Mouse (Mus musculus) heart, postnatal 0 days (tissue): ENCODE measurements around the gene Rasal2. TPM values are rescaled to one million over a fixed set of nuclear protein-coding genes. Genes with fewer than 3 reads are reported as not detected.

Experiments used
- ATAC-seq: fragments of 200-750 bp; cut with Nextera tagmentation; 2 replicates; pipeline ENCODE4 v1.8.0; 2017; ENCODE audit warnings: low read depth, moderate number of reproducible peaks, moderate library complexity; ENCODE audit not compliant: insufficient read depth
- DNase-seq: peaks from one replicate; pipeline ENCODE4 v3.0.0-alpha.2; 2016; ENCODE audit warnings: low spot score
- H3K27ac ChIP-seq: fragments of 300-500 bp; sonication (generic); 2 replicates; pipeline ENCODE4 v1.5.1; 2014; ENCODE audit warnings: low read depth, mild to moderate bottlenecking
- H3K27me3 ChIP-seq: fragments of 300-500 bp; sonication (generic); 2 replicates; pipeline ENCODE4 v1.6.1; 2014; ENCODE audit warnings: low read length, mixed read lengths; ENCODE audit not compliant: control insufficient read depth, insufficient read depth
- H3K36me3 ChIP-seq: fragments of 300-500 bp; sonication (generic); replicated peaks from 2 replicates; pipeline ENCODE4 v1.6.1; 2014; ENCODE audit warnings: low read length, mixed read lengths; ENCODE audit not compliant: control insufficient read depth, insufficient read depth
- H3K4me1 ChIP-seq: fragments of 300-500 bp; sonication (generic); 2 replicates; pipeline ENCODE4 v1.6.1; 2014; ENCODE audit warnings: antibody characterized with exemption; ENCODE audit not compliant: control insufficient read depth, insufficient read depth
- H3K4me2 ChIP-seq: fragments of 300-500 bp; sonication (generic); 2 replicates; pipeline ENCODE4 v1.6.1; 2014; ENCODE audit warnings: low read depth, mild to moderate bottlenecking, low read length, moderate library complexity
- H3K4me3 ChIP-seq: fragments of 300-500 bp; sonication (generic); 2 replicates; pipeline ENCODE4 v1.5.1; 2014; ENCODE audit warnings: low read depth, low read length
- H3K9ac ChIP-seq: fragments of 300-500 bp; sonication (generic); replicated peaks from 2 replicates; pipeline ENCODE4 v1.6.1; 2014; ENCODE audit warnings: low read depth, low read length, mixed read lengths
- H3K9me3 ChIP-seq: fragments of 300-500 bp; sonication (generic); replicated peaks from 2 replicates; pipeline ENCODE4 v1.6.1; 2016; ENCODE audit warnings: low read length; ENCODE audit not compliant: control insufficient read depth
- CTCF ChIP-seq: IDR thresholded peaks from 2 replicates; pipeline ENCODE4 v1.5.1; 2016; ENCODE audit warnings: antibody characterized with exemption, control low read depth, low read depth
- EP300 ChIP-seq: IDR thresholded peaks from 2 replicates; pipeline ENCODE4 v1.6.1; 2016; ENCODE audit warnings: antibody characterized with exemption, low read depth
- WGBS: fragments of 180-500 bp; shearing (Covaris S2); extraction: QIAGEN DNeasy Blood & Tissue Kit; methylation state at CpG from one replicate; pipeline ENCODE4 v1.1.7; 2014; 5-methylcytosine and 5-hydroxymethylcytosine counted together
- polyA plus RNA-seq: library from polyadenylated mRNA; unstranded; fragments of >200 nt; fragmentation: Nextera tagmentation; extraction: Ambion mirVana; gene quantifications from 2 replicates; pipeline ENCODE4 v1.2.1, GENCODE M21; 2015
- total RNA-seq: library from RNA; depleted of rRNA; stranded (reverse); fragments of >200 nt; gene quantifications from 2 replicates; pipeline ENCODE4 v1.2.3, GENCODE M21; 2014; ENCODE audit warnings: low replicate concordance

The Rasal2 gene
- total and polyA plus RNA-seq, 2 experiments from 2014 or later: 18.5 to 35.9 TPM

GRCm38 (mm10) chr1:157380694-157381093 is 31.7 kb downstream of the Rasal2 start:
- Histone ChIP-seq H3K9me3 (no peaks in the 10 kb centered on the region), H3K4me3 (no peak overlapping the region), H3K36me3 (no peaks in the 10 kb centered on the region), H3K9ac (no peak overlapping the region), H3K4me1 (no peaks in the 10 kb centered on the region), H3K4me2 (no peak overlapping the region), H3K27me3 (no peaks in the 10 kb centered on the region), H3K27ac (no peak overlapping the region)
- TF ChIP-seq CTCF: no peak
- no peak for TF ChIP-seq EP300
- WGBS: 56% methylated on average over 2 of the region's 2 CpGs
- DNase-seq (no peak), ATAC-seq (no peak)

GRCm38 (mm10) chr1:157370397-157370796 is 42.0 kb downstream of the Rasal2 start:
- H3K36me3 ChIP-seq: no peaks in the 10 kb centered on the region

GRCm38 (mm10) chr1:157368316-157368715 is 44.1 kb downstream of the Rasal2 start:
- no peak for DNase-seq
- Histone ChIP-seq H3K9ac (no peak overlapping the region), H3K4me3 (no peak overlapping the region), H3K9me3 (no peaks in the 10 kb centered on the region), H3K4me2 (no peak overlapping the region), H3K4me1 (no peaks in the 10 kb centered on the region), H3K36me3 (no peaks in the 10 kb centered on the region), H3K27ac (no peak overlapping the region), H3K27me3 (no peaks in the 10 kb centered on the region)
- WGBS: 72% methylated on average over 5 of the region's 5 CpGs
- no peak for ATAC-seq
- TF ChIP-seq CTCF: no peak
- TF ChIP-seq EP300: no peak

More at GRCm38 (mm10) chr1:157370397-157370796, 42.0 kb downstream of the Rasal2 start:
- Histone ChIP-seq H3K27ac (no peak overlapping the region), H3K4me2 (no peak overlapping the region), H3K9ac (no peak overlapping the region), H3K4me3 (no peak overlapping the region), H3K9me3 (no peaks in the 10 kb centered on the region), H3K4me1 (no peaks in the 10 kb centered on the region), H3K27me3 (no peaks in the 10 kb centered on the region)
- no peak for ATAC-seq
- DNase-seq: no peak
- TF ChIP-seq EP300: no peak
- no peak for TF ChIP-seq CTCF
- WGBS: 85% methylated on average over 2 of the region's 2 CpGs

GRCm38 (mm10) chr1:157346661-157347060 is 65.7 kb downstream of the Rasal2 start:
- Histone ChIP-seq H3K4me1 (no peaks in the 10 kb centered on the region), H3K27ac (no peak overlapping the region), H3K27me3 (no peaks in the 10 kb centered on the region), H3K9me3 (no peaks in the 10 kb centered on the region), H3K36me3 (no peaks in the 10 kb centered on the region), H3K4me2 (no peak overlapping the region), H3K4me3 (no peak overlapping the region), H3K9ac (no peak overlapping the region)
- DNase-seq: no peak
- WGBS: 83% methylated on average over 1 of the region's 1 CpGs
- no peak for TF ChIP-seq CTCF
- TF ChIP-seq EP300: no peak
- ATAC-seq: no peak

GRCm38 (mm10) chr1:157343519-157343918 is 68.9 kb downstream of the Rasal2 start:
- TF ChIP-seq EP300 (no peak), CTCF (no peak)
- no peak for DNase-seq
- no peaks in the 10 kb centered on the region for H3K4me1 ChIP-seq

GRCm38 (mm10) chr1:157334834-157335233 is 77.6 kb downstream of the Rasal2 start:
- H3K4me1 ChIP-seq: no peaks in the 10 kb centered on the region
- H3K4me2 ChIP-seq: no peak overlapping the region
- no peaks in the 10 kb centered on the region for H3K27me3 ChIP-seq
- H3K27ac ChIP-seq: no peak overlapping the region
- H3K36me3 ChIP-seq: no peaks in the 10 kb centered on the region
- H3K9me3 ChIP-seq: no peaks in the 10 kb centered on the region
- H3K9ac ChIP-seq: no peak overlapping the region
- TF ChIP-seq EP300: no peak
- no peak for TF ChIP-seq CTCF
- ATAC-seq (no peak), DNase-seq (no peak)
- H3K4me3 ChIP-seq: no peak overlapping the region
- 83% methylated on average over 3 of the region's 3 CpGs for WGBS

More at GRCm38 (mm10) chr1:157343519-157343918, 68.9 kb downstream of the Rasal2 start:
- no peak overlapping the region for H3K4me2 ChIP-seq
- no peak for ATAC-seq
- H3K27ac ChIP-seq: no peak overlapping the region
- no peaks in the 10 kb centered on the region for H3K9me3 ChIP-seq
- no peak overlapping the region for H3K9ac ChIP-seq
- H3K27me3 ChIP-seq: no peaks in the 10 kb centered on the region
- H3K36me3 ChIP-seq: no peaks in the 10 kb centered on the region
- no peak overlapping the region for H3K4me3 ChIP-seq
